Mouse (Mus musculus): Measurements from ENCODE around the gene Pip5k1a.
A peak's percentile ranks its signal among the peaks of the same experiment; 100 is the strongest.
"Not testable (repeated sequence)": the region's sequence is repeated elsewhere in the genome, so short reads cannot be mapped to it uniquely, and the experiment has no call there.

Gene Pip5k1a

GRCm38 (mm10) chr3:95041625-95042024, 65.1 kb downstream of the Pip5k1a start:
- DNase-seq, result no peak

GRCm38 (mm10) chr3:95029953-95030352, 76.8 kb downstream of the Pip5k1a start:
- no peak for DNase-seq

- not testable (repeated sequence) for DNase-seq
These were observed 77.4 kb downstream of the Pip5k1a start for GRCm38 (mm10) chr3:95029291-95029827.

GRCm38 (mm10) chr3:95028603-95029002, 78.1 kb downstream of the Pip5k1a start:
- no peak for DNase-seq

- DNase-seq, result no peak
These were observed 79.0 kb downstream of the Pip5k1a start for GRCm38 (mm10) chr3:95027701-95028100.

- DNase-seq, result no peak
These were observed 79.6 kb downstream of the Pip5k1a start for GRCm38 (mm10) chr3:95027057-95027645.

- DNase-seq, result no peak
These were observed 81.5 kb downstream of the Pip5k1a start for GRCm38 (mm10) chr3:95025202-95025601.

GRCm38 (mm10) chr3:95024551-95024950, 82.2 kb downstream of the Pip5k1a start:
- DNase-seq, result no peak

GRCm38 (mm10) chr3:95020956-95021355, 85.8 kb downstream of the Pip5k1a start:
- DNase-seq, result not testable (repeated sequence)

- DNase-seq, result no peak
These were observed 88.0 kb downstream of the Pip5k1a start for GRCm38 (mm10) chr3:95018741-95019140.

- DNase-seq, result no peak
These were observed 90.1 kb downstream of the Pip5k1a start for GRCm38 (mm10) chr3:95016532-95017056.

- DNase-seq, result peak; percentile 96 to 98
These were observed 90.7 kb downstream of the Pip5k1a start for GRCm38 (mm10) chr3:95015891-95016531.

- peak; percentile 99 to 100 for DNase-seq
These were observed 91.3 kb downstream of the Pip5k1a start, which contains the start of gene Zfp687 for GRCm38 (mm10) chr3:95015337-95015872. TSS of gene Zfp687 (minus strand) at chr3:95015448.

GRCm38 (mm10) chr3:95014428-95015151, 92.1 kb downstream of the Pip5k1a start:
- DNase-seq, result peak; percentile 51 to 78

- DNase-seq, result peak in 1 of 2 experiments; percentile 49
These were observed 92.9 kb downstream of the Pip5k1a start for GRCm38 (mm10) chr3:95013699-95014427.

GRCm38 (mm10) chr3:95012982-95013381, 93.7 kb downstream of the Pip5k1a start:
- no peak for DNase-seq

- peak in 1 of 2 experiments; percentile 35 for DNase-seq
These were observed 96.3 kb downstream of the Pip5k1a start for GRCm38 (mm10) chr3:95010396-95010795.
